Mouse (Mus musculus) NIH3T3 (cell line): ENCODE measurements at regions not wholly inside any gene's neighbourhood (a gene's known extent, or its start where the extent isn't known, plus 50 kb on each side); places are given as distances from the start of the nearest gene placed in this dataset.

ENCODE experiments used
- DNase-seq: peaks from one replicate; pipeline ENCODE4 v3.0.0-alpha.2; 2012; ENCODE audit warnings: low read depth

DNA sequence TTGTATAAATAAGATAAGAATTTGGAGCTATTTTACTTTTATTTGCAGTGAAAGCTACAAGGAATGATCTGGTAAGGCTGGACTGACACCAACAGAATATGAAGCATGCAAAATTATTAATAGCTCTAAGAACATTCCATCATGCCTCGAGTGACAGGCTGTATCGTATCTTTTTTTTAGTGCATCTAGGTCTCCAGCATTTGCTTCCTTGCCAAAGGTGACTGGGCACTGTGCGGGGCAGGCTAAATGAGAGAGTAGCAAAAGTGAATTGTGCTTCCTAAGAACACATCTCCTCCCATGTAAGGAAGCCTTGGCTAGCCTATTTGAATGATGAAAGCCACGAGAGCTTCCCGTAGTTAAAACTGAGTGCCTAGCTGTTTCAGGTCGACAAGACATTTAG lies 261.5 kb upstream of the Ndst3 start:
- no peak for DNase-seq

DNA sequence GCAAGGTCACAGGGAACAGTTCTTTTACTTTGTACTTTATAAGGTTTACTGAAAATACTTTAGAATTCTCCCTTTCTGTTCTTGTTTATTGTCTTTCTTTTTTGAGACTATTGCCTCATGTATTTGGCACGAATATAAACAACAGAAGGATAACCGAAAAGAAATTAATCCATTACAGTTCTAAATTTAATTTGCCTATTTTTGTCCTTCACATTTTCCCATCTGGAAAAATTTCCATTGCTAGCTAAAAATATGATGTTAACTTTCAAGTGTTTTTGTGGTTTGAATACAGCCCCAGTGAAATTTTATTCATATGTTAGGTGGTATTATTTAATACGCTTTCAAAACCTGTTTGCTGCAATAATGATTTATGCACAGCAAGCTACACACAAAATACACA lies 276.7 kb upstream of the Ndst3 start:
- no peak for DNase-seq

DNA sequence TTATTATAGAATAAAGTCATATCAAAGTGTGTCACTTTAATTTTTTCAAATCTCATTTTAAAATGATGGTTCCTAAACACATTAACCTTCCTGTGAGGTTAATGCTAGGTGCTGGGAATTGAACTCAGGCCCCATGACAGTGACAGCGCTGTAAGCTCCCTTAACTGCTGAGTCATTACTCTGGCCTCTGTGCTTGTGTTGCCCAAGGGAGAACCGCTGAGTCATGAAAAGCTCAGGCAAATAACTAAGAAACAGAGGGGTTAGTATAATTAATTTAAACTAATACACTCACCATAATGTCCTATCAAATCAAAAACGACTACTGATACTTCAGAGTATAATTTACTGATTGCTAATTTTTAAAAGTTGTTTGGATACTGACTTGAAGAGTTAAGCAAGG lies 281.7 kb upstream of the Ndst3 start:
- DNase-seq: peak; percentile 51

DNA sequence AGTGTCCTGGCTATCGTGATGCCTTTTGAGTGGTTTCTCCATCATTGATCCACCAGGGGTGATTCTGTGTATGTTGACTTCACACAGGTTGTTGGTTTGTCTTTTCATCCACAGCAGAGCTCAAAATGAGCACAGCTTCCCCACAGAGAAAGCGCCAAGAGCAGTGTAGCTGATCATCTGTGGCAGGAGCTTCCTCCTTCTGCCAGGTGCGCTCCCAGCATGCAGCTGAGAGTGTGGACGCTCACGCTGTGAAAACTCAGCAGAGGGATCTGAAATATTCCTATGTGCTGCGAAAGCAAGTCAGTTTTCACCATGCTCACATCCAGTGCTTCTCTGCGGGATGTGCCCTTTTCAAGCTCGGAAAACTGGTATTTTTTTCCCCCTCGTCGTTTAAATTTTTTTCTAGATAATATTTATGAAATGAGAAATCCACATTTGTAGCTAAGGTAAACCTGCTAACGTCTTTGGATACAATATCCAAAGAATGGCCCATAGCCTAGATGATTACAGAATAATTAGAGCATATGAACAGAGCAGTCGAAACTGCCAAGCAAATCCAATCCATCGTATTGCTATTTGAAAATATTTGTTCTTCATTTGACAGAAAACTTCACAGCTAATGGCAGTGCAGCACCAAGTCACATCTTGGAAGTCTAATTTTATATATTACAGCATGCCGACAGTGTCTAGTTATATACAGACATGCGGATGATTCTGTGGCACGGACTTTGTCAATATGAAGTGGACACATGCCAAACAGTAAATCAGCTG lies 283.3 kb upstream of the Ndst3 start:
- DNase-seq: no peak

DNA sequence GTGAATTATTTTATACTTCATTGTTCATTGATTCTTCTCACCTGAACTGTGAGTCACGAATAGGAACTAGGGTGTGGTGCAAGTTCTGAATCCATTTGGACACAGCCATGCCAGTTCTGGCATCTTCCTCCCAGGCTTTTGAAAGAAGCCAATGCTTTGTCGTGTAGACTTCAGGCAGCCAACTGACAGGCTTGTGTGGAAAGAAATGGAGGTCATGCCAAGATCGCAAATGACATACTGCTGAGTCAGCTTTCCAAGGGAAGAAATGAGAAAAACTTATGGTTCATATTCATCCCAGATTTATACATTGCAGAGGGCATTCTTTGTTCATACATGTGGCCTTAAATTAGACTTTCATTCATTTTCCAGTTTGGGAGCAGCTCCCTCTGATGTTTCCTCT lies 285.8 kb upstream of the Ndst3 start:
- DNase-seq: peak; percentile 86

DNA sequence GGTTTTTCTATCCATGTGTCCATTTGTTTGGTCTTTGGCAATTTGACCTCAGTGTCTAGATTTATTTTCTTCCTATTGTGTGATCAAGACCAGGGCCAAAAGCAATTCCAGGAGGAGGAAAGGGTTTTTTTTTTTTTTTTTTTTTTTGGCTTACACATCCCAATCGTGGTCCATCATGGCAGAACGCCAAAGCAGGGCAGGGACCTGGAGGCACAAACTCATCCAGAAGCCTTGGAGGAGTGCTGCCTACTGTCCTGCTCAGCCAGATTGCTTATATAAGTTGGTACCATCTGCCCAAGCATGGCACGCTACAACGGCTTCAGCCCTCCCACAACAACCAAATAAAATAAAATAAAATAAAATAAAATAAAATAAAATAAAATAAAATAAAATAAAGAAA lies 286.5 kb upstream of the Ndst3 start:
- peak; percentile 63 for DNase-seq

DNA sequence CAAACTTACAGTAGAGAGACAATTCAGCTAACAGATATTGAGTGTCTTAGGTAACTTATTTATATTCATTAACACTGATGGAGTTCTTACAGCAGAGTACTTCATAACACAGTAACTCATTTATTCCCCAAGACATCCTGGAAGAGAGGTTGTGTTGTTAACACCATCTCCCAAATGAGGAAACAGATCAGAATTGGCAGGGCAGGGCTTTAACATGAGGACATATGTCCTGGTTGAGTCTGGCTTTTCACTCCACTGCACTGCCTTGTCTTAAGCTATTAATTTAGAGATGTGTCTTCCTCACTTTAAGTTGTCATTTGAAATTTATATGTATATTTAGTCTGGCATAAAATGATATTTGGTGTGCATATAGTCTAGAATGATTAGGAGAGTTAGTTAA lies 292.4 kb upstream of the Ndst3 start:
- no peak for DNase-seq

DNA sequence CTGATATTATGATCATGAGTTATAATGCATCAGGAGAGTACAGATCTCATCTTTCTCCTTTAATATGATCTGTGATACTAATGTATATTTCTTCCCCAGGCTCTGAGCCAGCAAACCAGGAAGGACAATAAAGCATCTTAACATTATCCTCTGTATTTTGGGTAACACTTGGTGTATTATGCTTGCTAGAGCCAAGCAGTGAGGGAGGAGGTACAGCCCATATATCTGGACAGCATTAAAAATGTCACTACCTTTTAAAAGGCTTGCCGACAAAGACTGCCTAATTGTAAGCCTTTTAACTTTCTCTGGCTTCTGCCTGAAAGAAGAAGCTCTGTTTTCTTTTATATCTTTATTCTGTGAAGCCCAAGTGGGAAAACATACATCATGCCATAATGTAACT lies 292.9 kb upstream of the Ndst3 start:
- no peak for DNase-seq

DNA sequence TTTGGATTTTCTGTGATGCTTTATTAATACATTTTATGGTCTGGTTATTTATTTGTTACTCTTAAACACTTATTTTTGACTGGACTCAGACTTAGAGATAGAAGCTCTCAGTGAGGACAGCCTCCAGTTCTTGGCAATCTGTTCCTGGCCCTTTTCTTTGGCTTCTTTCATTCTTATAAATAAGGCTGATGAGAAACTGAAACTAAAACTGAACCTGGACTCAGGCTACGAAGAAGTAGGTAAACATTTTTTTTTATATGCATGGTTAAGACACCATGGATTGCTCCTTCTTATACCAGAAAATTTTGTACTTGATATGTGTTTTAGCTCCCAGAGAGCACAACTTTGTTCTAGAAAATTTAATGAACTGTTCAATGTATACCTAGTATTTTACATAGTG lies 293.4 kb upstream of the Ndst3 start:
- DNase-seq: peak; percentile 65

DNA sequence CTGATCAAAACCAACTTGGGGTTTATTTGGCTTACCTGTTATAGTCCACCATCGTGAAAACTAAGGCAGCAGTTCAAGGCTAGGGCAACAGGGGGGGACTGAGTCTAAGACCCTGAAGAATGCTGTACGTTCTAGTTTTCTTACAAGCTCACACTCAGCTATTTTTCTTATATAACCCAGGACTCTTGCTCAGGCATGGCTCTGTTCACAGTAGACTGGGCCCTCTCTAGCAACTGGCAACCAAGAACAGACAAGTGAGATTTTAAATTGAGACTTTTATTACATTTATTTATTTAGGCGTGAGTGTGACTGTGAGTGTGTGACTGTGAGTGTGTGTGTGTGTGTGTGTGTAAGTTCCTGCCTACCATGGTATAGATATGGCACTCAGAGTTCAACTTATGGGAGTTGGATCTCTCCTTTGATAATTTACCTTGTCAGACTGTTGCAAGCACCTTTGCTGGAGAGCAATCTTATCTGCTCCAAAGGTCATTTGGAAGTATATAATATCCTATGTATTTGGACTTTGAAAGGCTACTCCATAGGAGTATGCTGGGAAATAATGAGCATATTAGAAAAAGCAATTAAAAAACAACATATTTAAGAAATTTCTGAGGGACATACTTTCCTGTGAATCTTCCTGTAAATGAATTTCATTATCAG lies 309.4 kb upstream of the Ndst3 start:
- DNase-seq: no peak

DNA sequence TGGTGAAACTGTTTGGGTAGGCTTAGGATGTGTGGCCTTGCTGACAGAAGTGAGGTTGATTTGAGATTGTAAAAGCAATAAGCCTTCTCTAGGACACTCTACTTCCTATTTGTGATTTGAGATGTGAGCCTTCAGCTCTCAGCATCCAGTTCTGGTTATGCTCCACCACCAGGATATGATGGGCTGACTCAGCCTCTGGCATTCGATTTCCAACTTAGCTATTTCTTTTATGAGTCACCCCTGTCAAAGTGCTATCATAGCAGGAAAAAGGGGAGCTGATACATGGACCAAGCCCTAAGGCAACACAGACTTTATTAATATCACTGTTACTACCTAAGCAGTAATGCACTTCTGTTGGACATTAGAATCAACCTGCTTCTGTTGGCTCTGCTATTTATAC lies 310.2 kb upstream of the Ndst3 start:
- DNase-seq: peak; percentile 80

DNA sequence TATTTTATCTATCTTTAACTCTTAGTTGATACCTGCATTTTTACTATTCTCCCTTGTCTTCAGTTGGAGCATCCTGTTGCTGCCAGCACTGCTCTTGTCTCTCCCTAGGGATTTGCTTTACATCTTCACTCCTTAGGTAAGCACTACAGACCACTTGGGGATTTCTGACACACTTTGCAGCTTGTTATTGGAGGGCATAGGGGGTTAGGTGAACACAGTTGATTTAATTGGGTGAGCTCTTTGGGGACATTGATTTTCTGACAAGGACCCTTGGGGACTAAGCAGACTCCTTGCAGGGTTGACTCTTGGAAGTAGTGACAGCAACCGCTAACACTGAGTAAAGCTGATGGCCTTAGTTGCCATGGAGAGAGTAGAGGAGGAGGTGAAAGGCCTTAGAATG lies 309.0 kb upstream of the Tram1l1 start:
- no peak for DNase-seq

DNA sequence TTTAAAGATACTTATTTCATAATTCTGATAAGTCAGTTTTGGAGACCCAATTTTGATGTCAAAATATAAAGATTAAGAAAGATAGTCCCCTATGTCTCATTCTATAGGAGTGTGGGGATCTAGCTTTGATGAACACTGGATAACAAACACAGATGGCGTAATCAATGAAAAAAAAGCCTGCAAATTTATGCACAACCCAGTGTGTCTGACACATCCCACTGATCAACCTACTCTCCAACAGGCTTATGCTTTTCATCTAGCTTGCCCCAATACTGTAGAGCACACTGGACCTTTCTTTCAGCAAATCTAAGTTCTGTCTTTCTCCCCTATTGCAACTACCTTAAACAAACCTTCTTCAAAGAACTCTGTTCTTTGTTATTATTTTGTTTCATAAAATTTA lies 302.0 kb upstream of the Tram1l1 start:
- DNase-seq: no peak

DNA sequence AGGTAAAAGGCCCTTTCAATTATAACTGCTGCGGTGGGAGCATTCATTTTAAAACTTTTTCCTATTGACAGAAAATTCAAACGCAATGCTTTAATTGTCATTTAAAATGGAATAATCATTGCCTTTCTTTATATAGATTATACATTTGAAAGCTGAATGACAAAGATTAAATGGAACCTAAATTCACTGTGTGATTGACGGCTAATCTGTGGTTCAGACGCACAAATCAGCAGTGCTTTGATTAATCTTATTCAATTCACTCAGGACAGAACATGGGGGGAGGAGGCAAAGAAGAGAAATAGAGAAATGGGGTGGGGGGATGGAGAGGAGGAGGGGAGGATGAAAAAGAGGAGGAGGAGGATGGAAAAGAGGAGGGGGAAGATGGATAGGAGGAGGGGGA lies 294.5 kb upstream of the Tram1l1 start:
- DNase-seq: no peak

DNA sequence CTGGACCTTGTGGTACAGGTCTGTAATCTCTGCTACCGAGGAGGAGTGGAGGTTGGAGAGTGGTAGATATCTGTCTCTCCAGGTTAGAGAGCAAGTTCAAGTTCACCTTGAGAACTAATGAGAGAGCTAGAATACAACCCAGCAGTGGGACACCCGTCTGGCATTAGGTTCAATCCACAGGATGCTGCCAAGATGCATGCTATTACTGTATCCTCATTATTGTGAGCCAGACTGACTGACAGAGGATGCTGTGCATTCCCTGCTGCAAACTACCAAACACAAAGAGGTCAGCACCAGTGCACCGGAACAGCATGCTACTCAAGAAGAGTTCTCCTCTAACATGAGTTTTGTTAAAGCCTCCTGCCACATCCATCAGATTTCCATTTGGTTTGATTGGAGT lies 253.6 kb upstream of the Tram1l1 start:
- no peak for DNase-seq

DNA sequence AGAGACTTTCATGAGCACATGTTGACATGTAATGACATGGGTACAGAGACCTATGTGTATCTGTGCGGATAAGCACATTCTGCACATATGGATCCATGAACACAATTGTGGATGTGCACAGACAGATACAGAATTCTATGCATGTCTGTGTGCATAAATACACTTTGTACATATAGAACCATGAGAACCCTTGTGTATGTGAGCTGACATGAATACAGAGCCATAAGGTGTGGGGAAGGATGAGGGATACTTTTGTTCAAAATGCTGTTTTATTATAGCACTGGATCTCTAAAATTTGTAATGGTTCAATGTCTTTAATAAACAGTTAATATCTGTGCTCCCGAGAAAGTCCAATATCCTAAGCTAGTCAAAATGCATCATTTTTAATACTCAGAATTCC lies 253.1 kb upstream of the Tram1l1 start:
- no peak for DNase-seq

DNA sequence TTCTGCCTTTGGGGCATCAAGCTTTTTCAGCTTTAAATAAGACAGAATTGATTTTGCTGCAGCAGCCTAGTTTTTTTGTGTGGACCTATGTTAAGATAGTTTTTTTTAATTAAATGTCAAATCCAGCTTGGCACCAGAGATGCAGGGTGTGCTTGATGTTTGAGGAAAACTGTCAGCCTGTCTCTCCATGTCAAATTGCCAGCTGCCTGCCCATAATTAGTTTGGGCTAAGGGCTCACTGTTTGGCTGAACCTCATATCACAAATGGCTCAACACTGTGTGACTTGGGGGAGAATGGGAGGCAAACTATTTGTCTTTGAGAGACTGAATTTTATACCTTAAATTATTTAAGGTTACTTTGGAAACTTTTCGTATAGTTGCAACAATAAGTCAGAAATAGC lies 252.7 kb upstream of the Tram1l1 start:
- DNase-seq: no peak

DNA sequence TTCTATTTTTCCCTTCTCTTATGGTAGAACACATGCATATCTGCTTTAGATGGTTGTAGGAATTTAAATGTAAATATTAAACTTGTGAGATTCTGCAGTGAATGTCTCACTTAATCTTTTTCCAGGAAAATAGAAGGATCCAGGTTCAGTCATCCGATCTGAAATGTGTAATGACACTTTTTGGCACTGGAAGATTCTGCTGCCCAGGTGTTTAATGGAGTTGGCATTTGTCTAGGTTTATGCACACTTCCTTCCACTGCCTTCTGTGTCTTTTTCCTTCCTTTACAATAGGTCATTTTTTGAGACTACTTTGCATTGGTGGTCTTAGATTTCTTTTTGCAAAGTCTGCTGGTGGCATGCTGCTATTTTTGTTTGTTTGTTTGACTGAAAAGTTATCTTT lies 251.5 kb upstream of the Tram1l1 start:
- no peak for DNase-seq

DNA sequence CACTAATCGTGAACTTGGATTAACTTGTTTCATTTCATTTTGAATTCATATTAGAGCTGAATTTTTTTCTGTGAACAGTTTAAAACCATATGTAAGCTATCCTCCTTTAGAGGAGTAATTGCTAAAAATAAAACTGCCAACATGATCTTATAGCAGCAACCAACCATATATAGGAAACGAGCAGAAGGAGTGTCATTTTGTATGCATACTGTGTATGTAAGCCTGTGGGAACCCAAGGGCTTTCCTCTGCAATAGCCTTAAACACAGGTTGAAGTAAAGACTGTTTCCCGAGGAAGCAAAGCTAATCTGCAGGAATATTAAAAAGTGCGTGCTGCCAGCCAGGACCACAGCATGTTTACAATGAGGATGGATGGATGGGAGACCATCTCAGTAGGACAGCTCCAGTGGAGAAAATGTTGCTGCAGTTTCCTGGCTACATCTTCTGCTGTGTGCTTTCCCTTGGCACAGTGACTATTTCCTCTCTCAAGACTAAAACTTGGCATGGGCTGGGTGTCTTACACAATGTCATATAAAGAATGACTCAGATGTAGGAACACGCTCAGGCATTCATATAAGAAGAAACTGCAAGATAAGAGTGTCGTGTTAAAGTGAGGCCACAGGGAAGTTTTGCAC lies 244.6 kb upstream of the Tram1l1 start:
- peak; percentile 91 for DNase-seq

DNA sequence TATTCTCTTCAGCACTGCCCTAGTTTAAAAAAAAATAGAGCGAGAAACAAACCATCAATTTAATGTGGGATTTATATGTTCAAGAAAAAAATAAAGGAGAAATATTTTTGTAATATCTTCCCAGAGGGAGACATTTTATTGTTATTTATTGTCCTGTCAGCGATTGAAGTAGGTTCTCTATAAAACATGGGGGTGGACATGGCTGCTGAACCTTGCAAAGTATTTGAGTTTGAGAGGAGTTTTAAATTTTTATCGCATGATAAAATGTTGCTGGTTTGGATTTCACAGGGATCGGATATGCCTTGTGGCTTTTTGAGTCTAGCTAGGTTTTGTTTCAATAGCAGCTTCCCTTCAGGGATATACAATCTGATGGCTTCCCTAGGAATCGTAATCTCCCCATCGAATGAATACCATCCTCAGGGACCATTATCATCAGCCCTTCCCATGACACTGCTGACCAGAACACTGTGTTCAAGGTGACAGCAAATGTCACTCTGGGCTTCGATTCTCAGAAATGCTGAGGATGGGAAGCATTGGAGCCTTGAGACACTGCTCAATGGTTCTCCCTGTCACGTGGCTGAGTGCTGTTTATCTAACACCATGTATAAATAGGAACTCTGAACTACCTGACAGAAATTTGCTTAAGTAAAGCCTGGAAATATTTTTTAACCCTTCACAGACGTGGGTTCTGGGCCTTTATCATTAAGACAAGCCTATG lies 228.1 kb upstream of the Tram1l1 start:
- DNase-seq: no peak

DNA sequence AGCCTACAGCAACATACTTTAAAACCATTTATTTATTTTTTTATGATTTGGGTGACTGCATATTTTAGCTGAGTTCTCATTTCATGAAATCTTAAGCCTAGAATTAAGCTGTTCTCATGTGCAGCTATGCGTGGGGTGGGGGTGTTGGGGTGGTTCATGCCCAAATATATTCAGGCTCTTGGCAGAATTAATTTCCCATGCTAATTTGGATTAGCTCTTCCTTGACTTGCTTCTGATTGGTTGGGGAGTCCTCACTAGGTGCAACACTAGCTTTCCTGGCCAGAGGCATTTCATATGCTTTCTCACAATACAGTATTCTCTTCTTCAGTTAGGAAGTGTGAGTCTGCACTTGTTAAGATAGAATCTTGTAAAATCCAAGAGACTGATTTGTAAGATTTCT lies 206.7 kb upstream of the Tram1l1 start:
- no peak for DNase-seq

DNA sequence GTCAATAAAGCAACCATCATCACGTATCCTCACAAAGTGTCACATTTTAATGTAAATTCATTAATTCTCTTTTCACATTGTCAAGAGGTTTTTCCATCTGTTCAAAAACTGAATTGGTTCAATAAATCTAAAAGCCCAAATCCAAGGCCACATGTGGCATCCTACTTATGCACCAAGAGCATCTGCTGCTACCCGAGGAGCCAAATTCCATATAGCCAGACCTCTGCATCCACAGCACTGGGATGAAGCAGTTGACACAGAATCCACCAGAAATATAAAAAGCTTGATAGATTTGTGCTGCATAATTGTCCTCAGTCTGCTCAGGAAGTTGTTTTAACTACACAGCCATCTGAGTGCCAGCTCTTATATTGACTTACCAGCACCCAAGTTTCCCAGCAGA lies 164.4 kb upstream of the Tram1l1 start:
- no peak for DNase-seq
